Mouse (Mus musculus): Measurements from ENCODE around the gene 1700020N01Rik. TPM values are rescaled to one million over a fixed set of nuclear protein-coding genes. Genes with fewer than 3 reads are reported as not detected.
A peak's percentile ranks its signal among the peaks of the same experiment; 100 is the strongest.

The 1700020N01Rik gene
- not detected for total RNA-seq (2021)

GRCm38 (mm10) chr10:21592896-21593380 is at the start of gene 1700020N01Rik:
Gene 1700020N01Rik, plus strand, starts transcription at chr10:21593145.
- DNase-seq: no peak
- intact Hi-C loops (cut with DNase I): no loop called here

GRCm38 (mm10) chr10:21543576-21544278 is 49.2 kb upstream of the 1700020N01Rik start:
- DNase-seq: no peak
- intact Hi-C loops (cut with DNase I): no loop called here

- intact Hi-C loops (cut with DNase I): loop anchor here (5.0 kb wide), 3 partner anchors 77 to 448 kb away; no protein-coding TSS in a partner anchor
- DNase-seq: no peak
Measured at GRCm38 (mm10) chr10:21544721-21545120, 48.2 kb upstream of the 1700020N01Rik start.

GRCm38 (mm10) chr10:21545446-21545845 is 47.5 kb upstream of the 1700020N01Rik start:
- peak; percentile 51 to 60 for DNase-seq
- intact Hi-C loops (cut with DNase I): loop anchor here (5.0 kb wide), 3 partner anchors 78 to 447 kb away; no protein-coding TSS in a partner anchor

GRCm38 (mm10) chr10:21548871-21549505 is 44.0 kb upstream of the 1700020N01Rik start:
- peak; percentile 14 to 15 for DNase-seq
- intact Hi-C loops (cut with DNase I): loop anchor here (5.0 kb wide), 3 partner anchors 82 to 443 kb away; no protein-coding TSS in a partner anchor

- intact Hi-C loops (cut with DNase I): no loop called here
Measured at GRCm38 (mm10) chr10:21552967-21553682, 39.8 kb upstream of the 1700020N01Rik start.

GRCm38 (mm10) chr10:21553683-21554035 is 39.3 kb upstream of the 1700020N01Rik start:
- intact Hi-C loops (cut with DNase I): no loop called here
- DNase-seq: no peak

More at GRCm38 (mm10) chr10:21552967-21553682, 39.8 kb upstream of the 1700020N01Rik start:
- DNase-seq: no peak

GRCm38 (mm10) chr10:21554896-21555580 is 37.9 kb upstream of the 1700020N01Rik start:
- DNase-seq: no peak
- intact Hi-C loops (cut with DNase I): no loop called here

- intact Hi-C loops (cut with DNase I): no loop called here
- DNase-seq: no peak
Measured at GRCm38 (mm10) chr10:21559769-21560168, 33.2 kb upstream of the 1700020N01Rik start.

GRCm38 (mm10) chr10:21561181-21561580 is 31.8 kb upstream of the 1700020N01Rik start:
- intact Hi-C loops (cut with DNase I): no loop called here
- no peak for DNase-seq

- DNase-seq: no peak
- intact Hi-C loops (cut with DNase I): no loop called here
Measured at GRCm38 (mm10) chr10:21563446-21563845, 29.5 kb upstream of the 1700020N01Rik start.

GRCm38 (mm10) chr10:21564189-21564588 is 28.8 kb upstream of the 1700020N01Rik start:
- intact Hi-C loops (cut with DNase I): no loop called here
- no peak for DNase-seq

- no peak for DNase-seq
Measured at GRCm38 (mm10) chr10:21566074-21566473, 26.9 kb upstream of the 1700020N01Rik start.

GRCm38 (mm10) chr10:21571615-21572014 is 21.3 kb upstream of the 1700020N01Rik start:
- DNase-seq: no peak
- intact Hi-C loops (cut with DNase I): no loop called here

More at GRCm38 (mm10) chr10:21566074-21566473, 26.9 kb upstream of the 1700020N01Rik start:
- intact Hi-C loops (cut with DNase I): no loop called here

GRCm38 (mm10) chr10:21573713-21574112 is 19.2 kb upstream of the 1700020N01Rik start:
- intact Hi-C loops (cut with DNase I): no loop called here
- no peak for DNase-seq

- no peak for DNase-seq
- intact Hi-C loops (cut with DNase I): no loop called here
Measured at GRCm38 (mm10) chr10:21575806-21576378, 17.1 kb upstream of the 1700020N01Rik start.

- peak; percentile 23 to 42 for DNase-seq
- intact Hi-C loops (cut with DNase I): no loop called here
Measured at GRCm38 (mm10) chr10:21577798-21578197, 15.1 kb upstream of the 1700020N01Rik start.

GRCm38 (mm10) chr10:21581546-21581945 is 11.4 kb upstream of the 1700020N01Rik start:
- intact Hi-C loops (cut with DNase I): no loop called here
- no peak for DNase-seq

GRCm38 (mm10) chr10:21587041-21587440 is 5.9 kb upstream of the 1700020N01Rik start:
- intact Hi-C loops (cut with DNase I): no loop called here
- no peak for DNase-seq

Measured in heart, postnatal 10 days (tissue).